Mouse (Mus musculus) kidney, embryonic 15.5 days (tissue): Measurements from ENCODE around the gene Nptxr. TPM values are rescaled to one million over a fixed set of nuclear protein-coding genes. Genes with fewer than 3 reads are reported as not detected.

ENCODE experiments used
- ATAC-seq: fragments of 200-750 bp; cut with Nextera tagmentation; replicated peaks from 2 replicates; pipeline ENCODE4 v1.8.0; 2017; ENCODE audit warnings: moderate TSS enrichment; ENCODE audit not compliant: low FRiP score
- H3K27ac ChIP-seq: fragments of 300-500 bp; sonication (generic); 2 replicates; pipeline ENCODE4 v1.5.1; 2015; ENCODE audit warnings: mild to moderate bottlenecking, inconsistent platforms
- H3K27me3 ChIP-seq: fragments of 300-500 bp; sonication (generic); 2 replicates; pipeline ENCODE4 v1.6.1; 2015; ENCODE audit warnings: inconsistent platforms
- H3K36me3 ChIP-seq: fragments of 300-500 bp; sonication (generic); 2 replicates; pipeline ENCODE4 v1.6.1; 2015; ENCODE audit warnings: inconsistent platforms
- H3K4me1 ChIP-seq: fragments of 300-500 bp; sonication (generic); 2 replicates; pipeline ENCODE4 v1.6.1; 2015; ENCODE audit warnings: inconsistent platforms
- H3K4me2 ChIP-seq: fragments of 300-500 bp; sonication (generic); 2 replicates; pipeline ENCODE4 v1.6.1; 2015; ENCODE audit warnings: moderate library complexity, mild to moderate bottlenecking, inconsistent platforms
- H3K4me3 ChIP-seq: fragments of 300-500 bp; sonication (generic); replicated peaks from 2 replicates; pipeline ENCODE4 v1.5.1; 2015; ENCODE audit warnings: mild to moderate bottlenecking, inconsistent platforms
- H3K9ac ChIP-seq: fragments of 300-500 bp; sonication (generic); 2 replicates; pipeline ENCODE4 v1.6.1; 2015; ENCODE audit warnings: mild to moderate bottlenecking, inconsistent platforms
- H3K9me3 ChIP-seq: fragments of 300-500 bp; sonication (generic); replicated peaks from 2 replicates; pipeline ENCODE4 v1.6.1; 2016; ENCODE audit warnings: inconsistent platforms
- WGBS: fragments of 180-500 bp; shearing (Covaris S2); methylation state at CpG from one replicate; pipeline ENCODE4 v1.1.7; 2015; ENCODE audit warnings: mixed read lengths; 5-methylcytosine and 5-hydroxymethylcytosine counted together
- polyA plus RNA-seq: library from polyadenylated mRNA; unstranded; fragments of >200 nt; fragmentation: Nextera tagmentation; extraction: Ambion mirVana; gene quantifications from 2 replicates; pipeline ENCODE4 v1.2.1, GENCODE M21; 2015

The Nptxr gene
- polyA plus RNA-seq, 1 experiment from 2014 or later = 2.4 TPM

DNA sequence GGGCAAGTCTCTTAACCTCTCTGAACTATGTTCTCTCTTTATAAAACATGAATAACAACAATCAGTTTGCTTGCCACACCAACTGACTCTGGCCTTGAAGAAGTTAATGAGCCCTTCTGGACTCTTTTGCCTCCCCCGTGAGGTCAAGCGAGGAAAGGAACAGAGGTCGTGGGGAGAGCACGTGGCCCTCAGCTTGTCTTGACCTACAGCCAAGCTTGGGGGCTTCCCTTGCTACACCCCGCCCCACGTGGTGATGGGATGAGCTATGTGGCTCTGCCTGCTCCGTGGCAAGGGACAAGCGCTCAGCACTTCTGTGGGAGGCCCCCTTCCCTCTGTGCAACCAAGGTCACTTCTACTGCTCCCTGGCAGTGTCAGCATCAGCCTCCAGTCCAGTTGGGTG is 59.8 kb downstream of the Nptxr start:
- ATAC-seq = no peak
- Histone ChIP-seq H3K9me3 (no peaks in the 10 kb centered on the region), H3K4me3 (no peak overlapping the region), H3K9ac (no peak overlapping the region), H3K27me3 (no peaks in the 10 kb centered on the region), H3K4me1 (peaks cover 41% of the 10 kb centered on the region), H3K4me2 (no peak overlapping the region), H3K36me3 (no peaks in the 10 kb centered on the region), H3K27ac (no peak overlapping the region)
- 45% methylated on average over 8 of the region's 8 CpGs for WGBS

DNA sequence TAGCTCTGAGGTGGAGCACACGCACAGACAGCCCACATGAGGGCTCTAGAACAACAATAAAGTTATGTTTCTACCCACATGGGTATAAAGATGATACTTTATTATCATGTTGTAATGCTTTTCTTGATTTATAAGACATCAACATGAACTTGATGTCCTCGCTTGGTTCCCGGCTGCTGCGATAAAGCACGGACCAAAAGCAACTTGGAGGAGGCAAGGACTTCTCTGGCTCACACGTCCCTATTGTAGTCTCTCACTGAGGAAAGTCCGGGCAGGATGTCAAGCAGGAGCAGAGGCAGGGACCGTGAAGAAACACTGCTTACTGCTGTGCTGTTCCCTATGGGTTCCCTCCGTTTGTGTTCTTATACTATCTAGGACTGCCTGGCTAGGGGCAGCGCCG is 60.6 kb downstream of the Nptxr start:
- H3K27me3 ChIP-seq = no peaks in the 10 kb centered on the region
- H3K36me3 ChIP-seq = no peaks in the 10 kb centered on the region
- H3K4me2 ChIP-seq = no peak overlapping the region
- no peak for ATAC-seq
- H3K4me3 ChIP-seq = no peak overlapping the region
- H3K9me3 ChIP-seq = no peaks in the 10 kb centered on the region
- H3K27ac ChIP-seq = no peak overlapping the region
- 90% methylated on average over 11 of the region's 11 CpGs for WGBS
- H3K4me1 ChIP-seq = peaks cover 49% of the 10 kb centered on the region
- no peak overlapping the region for H3K9ac ChIP-seq

DNA sequence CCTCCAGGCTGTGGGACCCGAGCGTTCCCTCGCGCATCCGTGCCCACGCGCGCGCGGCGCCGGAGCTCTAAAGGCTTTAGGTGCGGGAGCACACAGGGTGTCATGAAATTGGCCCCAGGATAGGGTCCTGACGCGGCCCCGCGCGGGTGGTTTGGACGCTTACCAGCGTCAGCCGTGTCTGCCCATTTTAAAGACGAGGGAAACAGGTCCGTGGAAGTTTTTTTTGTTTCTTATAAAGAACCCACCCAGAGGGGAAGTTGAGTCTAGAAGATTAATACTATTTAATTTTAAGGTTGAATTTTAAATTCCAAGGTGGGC is 61.9 kb downstream of the Nptxr start:
- peak overlapping the region; percentile 93 for H3K4me2 ChIP-seq
- H3K27ac ChIP-seq = peak overlapping the region; percentile 47; the same call in 1 of the 2 replicates
- under 1% methylated on average over 23 of the region's 23 CpGs for WGBS
- H3K9ac ChIP-seq = peak overlapping the region; percentile 85
- peaks cover 12% of the 10 kb centered on the region for H3K36me3 ChIP-seq
- no peak; the same call in 1 of the 2 replicates for ATAC-seq
- no peaks in the 10 kb centered on the region for H3K9me3 ChIP-seq
- H3K27me3 ChIP-seq = no peaks in the 10 kb centered on the region
- peak overlapping the region; percentile 97 for H3K4me3 ChIP-seq
- peaks cover 56% of the 10 kb centered on the region for H3K4me1 ChIP-seq

DNA sequence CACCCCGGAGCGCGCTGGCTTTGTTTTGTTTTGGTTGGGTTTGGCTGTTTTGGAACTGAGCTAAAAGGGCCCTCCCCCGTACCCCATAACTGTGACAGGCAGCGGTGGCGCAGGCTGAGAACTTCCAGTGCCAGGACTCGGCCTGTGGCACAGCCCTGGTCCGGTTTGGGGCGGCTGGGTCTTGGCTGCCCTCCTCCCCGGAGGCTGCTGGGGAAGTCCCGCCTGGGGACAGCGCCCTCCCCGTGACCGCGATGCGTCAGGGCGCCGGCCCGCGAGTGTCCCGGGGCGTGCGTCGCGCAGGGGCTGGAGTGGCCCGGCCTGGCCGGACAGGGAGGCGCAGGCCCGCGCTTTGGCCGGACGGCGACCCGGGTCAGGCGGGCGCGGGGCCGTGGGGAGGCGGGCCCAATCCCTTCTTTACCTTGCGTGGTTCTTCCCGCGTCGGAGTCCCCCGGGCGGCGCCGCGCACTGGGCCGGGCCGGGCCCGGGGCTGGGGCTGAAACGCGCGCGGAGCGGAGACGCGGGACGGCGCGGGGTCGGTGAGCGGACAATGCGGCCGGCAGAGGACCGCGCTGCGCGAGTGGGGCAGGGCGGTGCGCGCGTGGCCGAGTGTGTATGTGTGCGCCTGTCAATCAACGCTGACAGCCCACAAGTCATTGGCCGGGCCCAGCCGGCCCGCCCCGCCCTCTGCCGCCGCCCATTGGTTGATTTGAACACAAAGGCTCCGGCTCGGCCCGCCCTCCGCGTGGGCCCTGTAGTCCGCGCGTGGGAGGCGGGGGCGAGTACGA is 62.5 kb downstream of the Nptxr start, which contains the start of gene Sun2:
Gene Sun2, minus strand, starts transcription at position 616 of the 785 bp plus-strand sequence.
- peak; percentile 89 for ATAC-seq
- Histone ChIP-seq H3K9me3 (no peaks in the 10 kb centered on the region), H3K27me3 (no peaks in the 10 kb centered on the region), H3K4me3 (peak within 1 kb of the TSS; percentile 97), H3K9ac (peak within 1 kb of the TSS; percentile 85), H3K4me2 (peak within 1 kb of the TSS; percentile 93), H3K4me1 (peaks cover 56% of the 10 kb centered on the region), H3K36me3 (peaks cover 18% of the 10 kb centered on the region), H3K27ac (peak within 1 kb of the TSS; percentile 72)
- under 1% methylated on average over 78 of the region's 93 CpGs for WGBS

DNA sequence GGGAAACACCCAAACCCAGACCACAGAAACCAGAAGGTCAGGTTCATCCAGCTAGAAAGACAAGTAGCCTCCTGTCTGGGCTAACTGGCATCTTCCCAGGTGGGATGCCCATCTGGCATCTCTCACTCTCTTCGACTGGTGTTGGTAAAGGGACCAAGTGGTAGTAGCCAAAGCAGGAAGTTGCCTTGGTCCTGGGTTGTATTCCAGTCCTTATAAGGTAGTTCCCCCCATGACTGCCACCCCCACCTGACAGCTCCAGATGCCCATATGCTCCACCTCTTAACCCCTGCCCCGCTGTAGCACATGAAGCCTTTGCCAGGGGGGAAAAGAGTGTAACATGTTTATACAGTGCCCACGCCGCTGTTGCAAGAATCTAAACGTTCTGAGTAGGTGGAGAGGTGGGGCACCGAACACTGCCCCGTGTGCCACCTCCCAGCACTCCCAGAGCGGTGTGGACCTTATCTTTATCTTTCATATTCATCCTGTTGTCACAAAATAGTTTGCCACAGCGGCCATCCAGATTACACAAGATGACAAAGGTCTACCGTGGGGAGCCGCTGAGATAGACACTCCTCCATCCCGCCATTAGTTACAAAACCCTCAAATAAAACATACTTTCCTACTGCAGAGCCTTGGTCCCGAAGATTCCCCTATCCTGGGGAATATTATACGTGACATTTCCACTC is 63.2 kb downstream of the Nptxr start:
- Histone ChIP-seq H3K4me3 (peak overlapping the region; percentile 97), H3K4me2 (peak overlapping the region; percentile 93), H3K27me3 (no peaks in the 10 kb centered on the region), H3K9me3 (no peaks in the 10 kb centered on the region), H3K36me3 (peaks cover 26% of the 10 kb centered on the region), H3K9ac (peak overlapping the region; percentile 85), H3K4me1 (peaks cover 56% of the 10 kb centered on the region), H3K27ac (peak overlapping the region; percentile 72)
- no peak for ATAC-seq
- 22% methylated on average over 14 of the region's 14 CpGs for WGBS

DNA sequence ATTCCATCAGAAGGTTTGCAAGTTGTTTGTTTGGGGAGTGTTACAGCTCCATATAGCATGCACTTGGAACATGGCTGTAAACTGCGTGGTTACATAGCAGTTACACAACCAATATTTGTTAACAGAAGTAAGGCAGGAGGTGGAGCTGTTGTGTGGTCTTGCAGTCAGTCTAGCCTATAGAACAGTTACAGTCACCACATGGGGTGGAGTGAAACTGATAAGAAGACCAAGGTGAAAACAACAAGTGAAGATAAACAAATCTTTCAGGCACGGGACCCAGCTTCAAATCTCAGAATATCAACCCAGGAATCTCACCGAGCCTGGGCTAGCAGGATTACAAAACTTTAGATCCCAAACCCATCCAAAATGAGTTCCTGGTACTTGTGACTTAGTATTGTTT is 63.8 kb downstream of the Nptxr start:
- Histone ChIP-seq H3K27me3 (no peaks in the 10 kb centered on the region), H3K36me3 (peaks cover 30% of the 10 kb centered on the region), H3K4me3 (peak overlapping the region; percentile 97), H3K4me2 (peak overlapping the region; percentile 93), H3K4me1 (peaks cover 57% of the 10 kb centered on the region), H3K9ac (peak overlapping the region; percentile 85; the same call in 1 of the 2 replicates), H3K9me3 (no peaks in the 10 kb centered on the region), H3K27ac (no peak overlapping the region)
- 86% methylated on average over 3 of the region's 3 CpGs for WGBS
- no peak for ATAC-seq

Other genes with a start within 250 kb of the Nptxr start
- gene Dmc1, start 199.7 kb downstream of the Nptxr start, polyA plus RNA-seq = 2.6 and 2.7 TPM in 2 replicates
- gene Fam227a, start 145.8 kb downstream of the Nptxr start, polyA plus RNA-seq = 1.3 and 1.5 TPM in 2 replicates
- gene Cby1, start 145.6 kb downstream of the Nptxr start, polyA plus RNA-seq = 51.5 and 56.6 TPM in 2 replicates
- 249 and 266 TPM in 2 replicates for gene Tomm22, start 133.9 kb downstream of the Nptxr start, polyA plus RNA-seq
- gene Josd1, start 116.8 kb downstream of the Nptxr start, polyA plus RNA-seq = 19.0 and 21.1 TPM in 2 replicates
- gene Gtpbp1, start 113.9 kb downstream of the Nptxr start, polyA plus RNA-seq = 32.6 and 36.5 TPM in 2 replicates
- gene Sun2, start 62.2 kb downstream of the Nptxr start, polyA plus RNA-seq = 5.7 and 5.9 TPM in 2 replicates
- gene Dnal4, start 26.9 kb downstream of the Nptxr start, polyA plus RNA-seq = 58.3 and 67.4 TPM in 2 replicates
- gene Npcd, start 29.5 kb upstream of the Nptxr start, polyA plus RNA-seq = not detected in 2 replicates
- 45.5 and 50.4 TPM in 2 replicates for gene Cbx6, start 29.9 kb upstream of the Nptxr start, polyA plus RNA-seq
- 29.3 and 31.0 TPM in 2 replicates for gene Apobec3, start 86.9 kb upstream of the Nptxr start, polyA plus RNA-seq
- 2.9 and 3.0 TPM in 2 replicates for gene Cbx7, start 166.4 kb upstream of the Nptxr start, polyA plus RNA-seq
- gene Pdgfb, start 210.2 kb upstream of the Nptxr start, polyA plus RNA-seq = 3.8 and 5.1 TPM in 2 replicates